Mouse (Mus musculus) lung, postnatal 36 days (tissue): Measurements from ENCODE around the gene Pomt1.

Experiments
- DNase-seq: peaks from one replicate; pipeline ENCODE4 v3.0.0; 2022; ENCODE audit warnings: mixed read lengths

The Pomt1 gene

GRCm38 (mm10) chr2:32222057-32222456, 14.3 kb upstream of the Pomt1 start:
- DNase-seq: no peak

DNA sequence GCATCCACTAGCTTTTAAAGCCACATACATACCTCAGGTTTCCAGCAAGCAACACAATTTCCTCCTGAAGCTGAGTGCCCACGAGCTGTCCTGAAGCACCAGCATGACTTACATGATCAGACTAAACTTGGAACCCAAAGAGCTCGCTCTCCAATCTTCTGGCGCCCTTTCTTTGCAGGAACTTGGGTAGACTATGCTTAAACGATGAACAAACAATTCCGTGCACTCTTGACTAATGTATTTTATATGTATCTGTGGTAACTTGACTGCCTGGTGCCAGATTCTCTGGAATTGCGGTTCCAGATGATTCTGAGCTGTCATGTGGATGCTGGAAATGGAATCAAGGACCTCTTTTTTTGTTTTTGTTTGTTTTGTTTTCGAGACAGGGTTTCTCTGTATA, 957 bp upstream of the Pomt1 start:
- DNase-seq: no peak

- DNase-seq: peak; percentile 67
These were observed 534 bp downstream of the Pomt1 start for GRCm38 (mm10) chr2:32236760-32237487.

GRCm38 (mm10) chr2:32237571-32237970, 1.2 kb downstream of the Pomt1 start:
- DNase-seq: no peak

DNA sequence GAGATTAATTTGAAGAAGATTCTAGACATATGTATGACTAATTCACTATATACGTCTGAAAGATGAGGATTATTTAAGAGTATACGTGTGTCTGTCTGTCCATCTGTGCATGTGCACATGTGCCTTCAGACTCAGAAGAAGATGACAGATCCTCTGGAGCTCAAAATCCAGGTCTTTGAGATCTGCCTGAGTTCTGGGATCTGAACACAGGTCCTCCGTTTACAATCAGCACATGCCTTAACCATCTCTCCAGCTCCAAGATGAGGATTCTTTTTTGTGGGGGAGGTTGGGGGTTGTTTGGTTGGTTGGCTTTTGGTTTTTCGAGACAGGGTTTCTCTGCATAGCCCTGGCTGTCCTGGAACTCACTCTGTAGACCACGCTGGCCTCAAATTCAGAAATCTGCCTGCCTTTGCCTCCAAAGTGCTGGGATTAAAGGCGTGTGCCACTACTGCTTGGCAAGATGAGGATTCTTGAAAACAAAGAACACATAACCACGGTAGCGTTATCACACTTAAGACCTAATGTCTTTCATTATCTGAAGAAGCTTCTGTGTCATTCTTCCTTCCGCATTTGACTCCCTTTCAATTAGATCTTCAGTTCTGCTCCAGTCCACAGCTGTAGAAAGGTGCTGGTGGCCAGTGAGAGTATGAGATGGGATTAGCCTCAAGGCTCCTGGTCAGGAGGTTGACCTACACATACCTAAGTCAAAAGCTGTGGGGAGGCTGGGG, 2.5 kb downstream of the Pomt1 start:
- no peak for DNase-seq

DNA sequence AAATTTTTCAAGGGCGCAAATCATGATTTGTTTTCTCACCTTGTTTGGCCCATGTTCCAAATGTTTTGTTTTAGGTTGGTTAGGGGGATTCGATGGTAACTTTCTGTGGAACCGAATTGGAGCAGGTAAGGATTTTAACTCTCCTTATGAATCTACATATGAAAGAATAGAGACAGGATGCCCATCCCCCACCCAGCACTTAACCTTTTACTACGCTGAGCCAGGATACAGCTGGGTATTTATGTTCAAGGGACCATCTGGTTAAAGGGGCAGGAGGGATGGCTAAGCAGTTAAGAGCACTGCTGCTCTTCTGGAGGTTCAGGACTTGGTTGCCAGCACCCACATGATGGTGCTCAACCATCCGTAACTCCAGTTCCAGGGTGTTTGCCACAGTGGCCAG, 4.2 kb downstream of the Pomt1 start:
- DNase-seq: no peak

GRCm38 (mm10) chr2:32242986-32243385, 6.6 kb downstream of the Pomt1 start:
- DNase-seq: no peak

DNA sequence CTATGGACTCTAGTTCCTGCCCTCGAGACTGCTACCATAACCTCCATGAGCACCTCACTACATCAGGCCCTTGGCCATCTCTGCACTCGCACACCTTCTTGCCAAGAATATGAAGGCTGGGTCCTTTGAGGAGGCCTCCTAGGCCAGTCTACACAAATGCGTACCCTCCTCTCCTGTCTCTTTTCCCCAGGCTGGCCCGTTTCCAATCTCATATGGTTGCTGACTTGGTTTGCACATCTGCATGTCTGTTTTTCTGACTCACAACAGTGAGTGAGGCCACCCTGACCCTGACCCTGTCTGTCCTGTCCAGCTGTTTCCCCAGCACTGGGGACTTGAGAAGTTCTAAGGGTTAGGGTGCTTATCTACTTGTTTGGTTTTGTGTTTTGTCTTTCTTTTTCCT, 10.4 kb downstream of the Pomt1 start:
- no peak for DNase-seq

DNA sequence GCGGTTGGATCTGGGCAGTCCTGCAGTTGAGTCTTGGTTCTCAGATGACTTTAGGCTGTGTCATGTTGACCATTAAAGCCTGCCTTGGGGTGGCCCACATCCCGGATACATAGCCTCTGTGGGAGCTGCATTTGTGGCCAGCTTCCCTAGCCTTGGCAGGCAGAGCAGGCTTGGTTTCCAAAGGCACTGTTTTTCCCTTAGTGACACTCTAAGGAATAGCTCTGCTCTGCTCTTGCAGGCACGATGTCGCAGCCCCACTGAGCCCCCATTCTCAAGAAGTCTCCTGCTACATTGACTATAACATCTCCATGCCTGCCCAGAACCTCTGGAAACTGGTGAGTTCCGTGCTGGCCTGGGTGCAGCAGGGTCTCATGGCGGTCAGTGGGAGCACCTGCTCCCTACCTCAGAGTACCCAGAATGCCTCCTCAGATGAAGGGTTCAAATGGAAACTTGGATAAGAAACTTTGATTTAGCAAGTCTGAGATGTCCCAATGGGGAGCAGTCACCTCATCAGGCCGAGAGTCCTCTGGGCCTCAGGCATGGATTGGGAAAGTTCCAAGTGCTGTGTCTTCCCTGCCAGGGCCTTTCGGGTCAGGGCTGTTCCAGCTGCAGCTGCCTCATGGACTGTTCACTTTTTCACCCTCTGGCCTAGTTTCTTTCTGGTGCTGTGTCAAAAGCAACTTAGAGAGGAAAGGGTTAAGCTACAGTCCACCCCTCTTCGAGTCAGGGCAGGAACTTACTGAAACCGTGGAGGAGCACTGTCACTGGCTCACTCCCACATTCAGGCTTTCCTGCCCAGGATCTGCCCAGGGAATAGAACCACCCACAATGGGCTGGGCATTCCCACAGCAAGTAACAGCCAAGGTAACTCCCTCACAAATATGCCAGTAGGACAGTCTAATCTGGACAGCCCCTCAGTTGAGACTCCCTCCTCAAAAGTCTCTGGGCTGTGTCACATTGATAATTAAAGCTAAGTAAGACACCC, 12.3 kb downstream of the Pomt1 start:
- peak; percentile 53 for DNase-seq

- DNase-seq: peak; percentile 73
These were observed 15.6 kb downstream of the Pomt1 start for GRCm38 (mm10) chr2:32251791-32252527.

DNA sequence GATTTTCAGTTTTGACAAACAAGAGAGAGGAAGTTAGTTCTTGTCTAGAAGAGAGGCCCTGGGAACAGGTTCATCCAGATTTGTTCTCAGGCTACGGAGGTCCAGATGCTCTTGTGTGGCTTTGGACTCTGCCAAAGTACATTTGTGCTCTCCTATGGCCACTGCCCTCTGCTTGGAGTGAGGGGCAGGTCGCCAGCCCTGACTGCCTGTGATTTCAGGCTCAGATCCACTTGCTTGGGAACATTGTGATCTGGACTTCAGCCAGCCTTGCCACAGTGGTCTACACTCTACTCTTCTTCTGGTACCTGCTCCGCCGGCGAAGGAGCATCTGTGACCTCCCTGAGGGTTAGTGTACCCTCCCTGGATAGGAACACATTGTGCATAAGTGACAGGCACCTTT, 16.3 kb downstream of the Pomt1 start:
- peak; percentile 58 for DNase-seq

GRCm38 (mm10) chr2:32253352-32253751, 17.0 kb downstream of the Pomt1 start:
- no peak for DNase-seq

GRCm38 (mm10) chr2:32254563-32254962, 18.2 kb downstream of the Pomt1 start:
- no peak for DNase-seq

GRCm38 (mm10) chr2:32256273-32256672, 19.9 kb downstream of the Pomt1 start:
- DNase-seq: no peak

DNA sequence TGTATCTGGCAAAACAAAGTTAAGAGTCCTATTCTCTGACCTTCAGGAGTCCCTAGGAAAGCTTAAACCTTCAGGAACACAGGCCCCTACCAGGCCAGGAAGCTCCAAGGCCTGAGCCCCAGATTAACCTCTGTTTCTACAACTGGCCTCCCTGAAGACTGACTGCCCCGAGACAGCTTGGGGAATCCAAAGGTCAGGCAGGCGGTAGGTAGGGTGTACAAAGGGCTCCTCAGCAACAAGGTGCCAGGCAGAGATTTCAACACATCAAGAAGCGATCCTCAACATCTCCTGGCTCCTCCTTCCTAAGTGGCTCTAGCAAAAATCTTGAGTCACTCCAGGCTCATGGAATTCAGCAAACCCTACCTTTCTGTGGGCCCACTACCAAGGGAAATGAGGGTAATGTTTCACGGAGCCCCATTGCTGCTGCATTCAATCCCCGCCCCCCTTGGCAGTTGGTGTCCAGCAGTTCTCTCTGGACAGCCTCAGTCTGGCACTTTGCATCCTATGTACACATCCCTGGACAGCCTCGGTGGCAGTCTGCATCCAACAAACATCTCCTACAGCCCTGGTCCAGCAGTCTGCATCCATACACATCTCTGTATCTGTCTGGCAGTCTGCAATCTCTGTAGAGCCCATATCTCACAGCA, 22.6 kb downstream of the Pomt1 start:
- DNase-seq: no peak

DNA sequence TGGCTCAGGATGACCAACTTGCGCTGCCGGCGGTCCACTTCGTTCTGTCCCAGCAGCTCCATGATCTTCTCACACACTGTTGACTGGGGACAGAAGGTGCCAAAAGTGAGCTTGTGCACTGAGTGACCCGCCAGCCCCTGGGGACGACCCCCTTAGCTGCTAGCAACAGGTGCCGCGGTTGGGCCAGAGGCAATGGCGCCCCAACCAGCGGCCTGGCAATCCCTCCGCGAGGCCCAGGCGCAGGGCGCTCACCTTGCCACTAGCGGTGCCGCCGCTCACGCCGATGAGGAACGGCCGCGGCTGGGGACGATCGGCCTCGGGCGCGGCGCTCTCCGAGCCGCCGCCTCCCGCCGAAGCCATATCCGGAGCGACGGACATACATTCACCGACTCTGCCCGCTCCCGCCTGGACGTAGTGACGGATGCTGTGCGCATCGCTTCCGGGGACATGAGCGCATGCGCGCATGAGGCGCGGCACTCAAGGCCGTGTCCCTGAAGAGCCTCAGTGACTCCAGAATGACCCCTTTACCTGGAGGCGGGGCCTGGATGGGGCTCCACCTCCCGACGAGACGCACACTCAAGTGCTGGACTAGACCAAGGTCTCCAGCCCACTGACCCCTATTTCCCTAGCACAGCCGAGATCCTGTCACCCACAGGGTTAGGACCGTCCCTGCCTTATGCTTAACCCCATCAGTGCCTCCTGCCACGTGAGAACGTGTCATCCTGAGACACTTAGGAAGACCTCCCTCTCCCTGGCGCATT, 23.4 kb downstream of the Pomt1 start, which contains the start of gene Uck1:
Uck1 (minus strand) TSS at position 503 of the 761 bp plus-strand sequence.
- DNase-seq: peak; percentile 94

DNA sequence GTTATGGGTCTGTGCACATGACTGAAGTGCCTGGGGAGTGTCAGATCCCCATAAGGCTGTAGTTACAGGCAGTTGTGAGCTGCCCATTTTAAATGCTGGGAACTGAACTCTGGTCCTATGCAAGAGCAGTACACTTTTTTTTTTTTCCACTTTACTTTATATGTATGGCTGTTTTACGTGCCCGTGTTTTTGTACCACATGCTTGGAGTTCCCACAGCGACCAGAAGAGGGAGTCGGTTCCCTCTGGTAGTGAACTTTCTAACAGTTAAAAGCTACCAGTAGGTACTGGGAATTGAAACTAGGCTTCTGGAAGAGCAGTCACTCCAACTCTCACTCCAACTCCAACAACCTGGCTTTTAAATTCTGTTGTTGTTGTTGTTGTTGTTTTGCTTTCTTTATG, 24.2 kb downstream of the Pomt1 start:
- peak; percentile 79 for DNase-seq

GRCm38 (mm10) chr2:32275823-32276222, 39.4 kb downstream of the Pomt1 start:
- DNase-seq: no peak

DNA sequence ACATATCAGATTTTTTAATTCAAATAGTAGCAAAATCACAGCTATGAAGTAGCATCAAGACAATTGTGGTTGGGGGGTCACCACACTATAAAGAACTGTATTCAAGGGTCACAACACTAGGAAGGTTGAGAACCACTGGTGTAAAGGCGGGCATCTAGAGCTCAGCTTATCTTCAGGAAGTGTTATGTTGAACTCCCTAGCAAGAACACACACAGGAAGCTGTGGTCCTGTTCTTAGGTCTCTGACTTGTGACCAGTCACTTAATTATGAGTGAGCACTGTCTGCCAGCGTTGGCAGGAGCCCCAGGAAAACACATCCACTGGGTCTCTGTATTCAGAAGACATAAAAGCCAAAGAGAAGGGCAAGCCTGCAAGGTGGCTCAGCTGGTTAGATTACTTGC, 45.9 kb downstream of the Pomt1 start:
- DNase-seq: no peak

DNA sequence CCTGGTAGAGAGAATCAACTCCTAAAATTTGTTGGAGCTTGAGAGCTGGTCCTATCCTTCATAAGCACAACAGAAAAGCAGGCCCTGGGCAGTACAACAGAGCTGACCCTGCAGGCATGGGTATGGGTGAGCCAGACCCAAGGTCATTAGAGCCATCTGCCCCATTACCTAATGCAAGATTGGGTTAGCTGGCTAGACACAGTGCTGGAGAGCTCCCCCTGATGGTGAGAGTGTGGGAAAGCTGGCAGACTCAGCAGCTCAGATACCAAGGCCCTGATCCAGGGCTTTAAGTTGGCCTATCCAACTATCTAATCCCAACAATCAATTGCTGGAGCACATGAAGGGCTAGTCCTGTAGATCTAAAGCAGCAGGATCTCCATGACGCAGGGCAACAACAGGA, 46.3 kb downstream of the Pomt1 start:
- peak; percentile 76 for DNase-seq

DNA sequence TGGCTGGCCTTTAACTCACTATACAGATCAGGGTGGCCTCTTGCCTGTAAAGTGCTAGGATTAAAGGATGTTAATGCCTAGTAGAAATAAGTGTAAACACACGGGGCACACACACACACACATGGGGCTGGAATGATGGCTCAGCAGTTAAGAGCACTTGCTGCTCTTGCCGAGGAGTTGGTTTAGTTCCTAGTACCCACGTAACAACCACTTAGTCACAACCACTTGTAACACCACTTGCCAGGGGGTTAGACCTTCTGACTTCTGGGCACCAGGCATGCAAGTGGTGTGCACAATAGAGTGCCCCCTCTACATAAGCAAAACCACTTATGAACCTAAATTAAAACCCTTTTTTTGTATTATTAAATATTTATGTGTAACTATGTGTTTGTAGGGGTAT, 47.6 kb downstream of the Pomt1 start:
- DNase-seq: peak; percentile 56
